Mouse (Mus musculus): ENCODE measurements around the gene Phka1. TPM values are rescaled to one million over a fixed set of nuclear protein-coding genes. Genes with fewer than 3 reads are reported as not detected.

Gene Phka1
- polyA plus RNA-seq (2015; fragmentation: Illumina TruSeq; extraction: RNeasy Lipid Tissue Mini Kit (QIAGEN cat#74804); ENCODE audit: insufficient read depth, low read depth, low replicate concordance): 3.0 TPM

GRCm38 (mm10) chrX:102643823-102644572, at the start of gene Phka1:
Gene Phka1, minus strand, starts transcription at chrX:102644246.

GRCm38 (mm10) chrX:102686872-102687271, 42.8 kb upstream of the Phka1 start, which contains the start of gene Gm3880:
Gene Gm3880, minus strand, starts transcription at chrX:102686972.

GRCm38 (mm10) chrX:102504644-102505481, 139.2 kb downstream of the Phka1 start, which contains the start of gene Hdac8:
Gene Hdac8, minus strand, starts transcription at chrX:102505359.

Other genes with a start within 250 kb of the Phka1 start
- 1.6 TPM for gene Hdac8, start 138.9 kb downstream of the Phka1 start, polyA plus RNA-seq (2015; fragmentation: Illumina TruSeq; extraction: RNeasy Lipid Tissue Mini Kit (QIAGEN cat#74804); ENCODE audit: insufficient read depth, low read depth, low replicate concordance)
- not detected for gene Gm3880, start 42.7 kb upstream of the Phka1 start, polyA plus RNA-seq (2015; fragmentation: Illumina TruSeq; extraction: RNeasy Lipid Tissue Mini Kit (QIAGEN cat#74804); ENCODE audit: insufficient read depth, low read depth, low replicate concordance)
- not detected for gene Gm9112, start 63.4 kb upstream of the Phka1 start, polyA plus RNA-seq (2015; fragmentation: Illumina TruSeq; extraction: RNeasy Lipid Tissue Mini Kit (QIAGEN cat#74804); ENCODE audit: insufficient read depth, low read depth, low replicate concordance)
- gene Dmrtc1b, start 63.6 kb upstream of the Phka1 start, polyA plus RNA-seq (2015; fragmentation: Illumina TruSeq; extraction: RNeasy Lipid Tissue Mini Kit (QIAGEN cat#74804); ENCODE audit: insufficient read depth, low read depth, low replicate concordance): not detected
- gene Dmrtc1c1, start 158.7 kb upstream of the Phka1 start, polyA plus RNA-seq (2015; fragmentation: Illumina TruSeq; extraction: RNeasy Lipid Tissue Mini Kit (QIAGEN cat#74804); ENCODE audit: insufficient read depth, low read depth, low replicate concordance): not detected
- gene Dmrtc1c2, start 210.4 kb upstream of the Phka1 start, polyA plus RNA-seq (2015; fragmentation: Illumina TruSeq; extraction: RNeasy Lipid Tissue Mini Kit (QIAGEN cat#74804); ENCODE audit: insufficient read depth, low read depth, low replicate concordance): not detected
- gene 1700031F05Rik, start 223.7 kb upstream of the Phka1 start, polyA plus RNA-seq (2015; fragmentation: Illumina TruSeq; extraction: RNeasy Lipid Tissue Mini Kit (QIAGEN cat#74804); ENCODE audit: insufficient read depth, low read depth, low replicate concordance): not detected

All from pancreas, adult 10 weeks (tissue).